Comparison of ENCODE assay signal across 35 mouse cellular contexts in genomic region chr4:65383070-65383469, GRCm38 (mm10).
"Had no signal": no experiment of that assay in that cellular context is flagged by ENCODE, and none has a peak within 500 bp of the region (broad histone marks: within the 10 kb centered on the region; RNA-seq: fewer than 3 reads in every experiment).

No protein-coding gene starts in this region.

- H3K27ac ChIP-seq: heart, embryonic 10.5 days; heart, embryonic 13.5 days; heart, embryonic 15.5 days; hindbrain, embryonic 10.5 days; hindbrain, embryonic 12.5 days; hindbrain, embryonic 13.5 days; hindbrain, embryonic 14.5 days; hindbrain, embryonic 15.5 days; hindbrain, postnatal 0 days; intestine, embryonic 15.5 days; kidney, embryonic 15.5 days; kidney, postnatal 0 days; layer of hippocampus, adult 2 months had no signal

- H3K36me3 ChIP-seq: heart, embryonic 10.5 days; heart, embryonic 12.5 days; heart, embryonic 13.5 days; heart, embryonic 15.5 days; hindbrain, embryonic 10.5 days; hindbrain, embryonic 12.5 days; hindbrain, embryonic 15.5 days; intestine, embryonic 15.5 days; kidney, embryonic 15.5 days had no signal

- H3K4me2 ChIP-seq: heart, embryonic 11.5 days; heart, embryonic 12.5 days; heart, embryonic 13.5 days; heart, embryonic 15.5 days; hindbrain, embryonic 12.5 days; hindbrain, embryonic 13.5 days; hindbrain, embryonic 14.5 days; hindbrain, embryonic 15.5 days; intestine, embryonic 15.5 days; kidney, embryonic 15.5 days had no signal

- H3K4me3 ChIP-seq: heart, embryonic 10.5 days; heart, embryonic 12.5 days; heart, embryonic 13.5 days; heart, embryonic 15.5 days; hindbrain, embryonic 10.5 days; hindbrain, embryonic 12.5 days; hindbrain, embryonic 13.5 days; hindbrain, embryonic 15.5 days; intestine, embryonic 15.5 days; kidney, embryonic 15.5 days; layer of hippocampus, adult 2 months had no signal

- H3K9me3 ChIP-seq: heart, embryonic 10.5 days; heart, embryonic 12.5 days; heart, embryonic 13.5 days; heart, embryonic 15.5 days; hindbrain, embryonic 10.5 days; hindbrain, embryonic 12.5 days; hindbrain, embryonic 13.5 days; hindbrain, embryonic 15.5 days; intestine, embryonic 15.5 days; kidney, embryonic 15.5 days had no signal

- ATAC-seq: hindbrain, embryonic 16.5 days; hindbrain, postnatal 0 days; inflammation-experienced regulatory T-cells, adult 6 months; intestine, embryonic 15.5 days; intestine, embryonic 16.5 days; intestine, postnatal 0 days had no signal

- H3K9ac ChIP-seq: heart, embryonic 12.5 days; heart, embryonic 13.5 days; heart, embryonic 15.5 days; hindbrain, embryonic 12.5 days; hindbrain, embryonic 13.5 days; hindbrain, embryonic 14.5 days; hindbrain, embryonic 15.5 days; intestine, embryonic 15.5 days; kidney, embryonic 15.5 days had no signal

- H3K4me1 ChIP-seq: heart, embryonic 10.5 days; heart, embryonic 12.5 days; heart, embryonic 13.5 days; heart, embryonic 15.5 days; hindbrain, embryonic 10.5 days; hindbrain, embryonic 12.5 days; hindbrain, embryonic 13.5 days; hindbrain, embryonic 15.5 days; intestine, embryonic 15.5 days; kidney, embryonic 15.5 days had no signal

- H3K27me3 ChIP-seq: heart, embryonic 12.5 days; heart, embryonic 13.5 days; heart, embryonic 15.5 days; hindbrain, embryonic 12.5 days; hindbrain, embryonic 13.5 days; hindbrain, embryonic 15.5 days; intestine, embryonic 15.5 days; kidney, embryonic 15.5 days had no signal

- DNase-seq: heart, postnatal 10 days; heart, postnatal 14 days; heart, postnatal 36 days; heart, postnatal 4 days; kidney, adult 11 months; kidney, adult 18-20 months; kidney, adult 2 months; kidney, adult 8-10 months; kidney, adult 9 months; kidney, postnatal 10 days; kidney, postnatal 14 days; kidney, postnatal 25 days; kidney, postnatal 36 days; kidney, postnatal 4 days; layer of hippocampus, adult 9-11 months; layer of hippocampus, postnatal 36 days had no signal
